Mouse (Mus musculus): ENCODE results near the gene Bcl9l.

Bcl9l gene

GRCm38 (mm10) chr9:44497624-44498377, 15.2 kb downstream of the Bcl9l start:
- peak; percentile 92 for DNase-seq (ENCODE audit: low spot score)

GRCm38 (mm10) chr9:44498421-44499355, 16.1 kb downstream of the Bcl9l start:
- peak; percentile 91 for DNase-seq (ENCODE audit: low spot score)

DNA sequence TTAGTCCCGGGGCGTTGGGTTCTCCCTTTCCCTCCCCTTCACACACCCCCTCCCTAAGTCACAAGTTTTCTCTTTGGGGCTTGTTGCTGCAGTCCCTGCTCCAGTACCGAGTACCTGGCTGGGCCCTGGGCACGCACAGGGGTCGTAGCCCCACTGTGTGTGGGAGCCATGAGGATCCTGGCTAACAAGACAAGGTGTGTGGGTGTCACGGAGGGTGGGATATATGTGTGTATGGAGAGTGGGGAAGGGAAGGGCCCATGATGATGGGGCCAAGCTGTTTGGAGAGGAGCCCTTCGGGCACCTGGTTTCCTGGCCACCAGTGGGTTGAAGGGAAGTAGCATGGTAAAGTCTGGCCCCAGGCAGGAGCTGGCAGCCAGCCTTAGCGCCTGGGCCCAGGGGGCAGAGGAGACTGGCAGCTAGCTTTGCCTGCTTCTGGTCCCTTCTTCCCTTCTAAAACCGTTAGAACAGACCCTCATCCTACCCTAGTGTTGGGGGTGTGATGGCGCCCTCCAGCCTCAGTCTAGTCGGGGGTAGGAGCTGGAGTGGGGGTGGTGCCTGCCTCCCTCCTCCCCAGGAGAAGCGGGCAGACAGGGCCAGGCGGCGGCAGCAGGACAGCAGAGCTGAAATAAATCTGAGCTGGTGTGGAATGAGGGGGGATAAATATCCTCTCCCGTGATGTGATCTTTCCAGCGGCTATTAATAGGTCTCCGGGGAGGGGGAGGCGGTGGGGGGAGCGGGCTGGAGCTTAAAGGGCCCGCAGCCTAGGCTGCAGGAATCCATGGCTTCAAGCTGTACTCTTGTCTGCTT, 16.9 kb downstream of the Bcl9l start:
- DNase-seq (ENCODE audit: low spot score) = peak; percentile 72

DNA sequence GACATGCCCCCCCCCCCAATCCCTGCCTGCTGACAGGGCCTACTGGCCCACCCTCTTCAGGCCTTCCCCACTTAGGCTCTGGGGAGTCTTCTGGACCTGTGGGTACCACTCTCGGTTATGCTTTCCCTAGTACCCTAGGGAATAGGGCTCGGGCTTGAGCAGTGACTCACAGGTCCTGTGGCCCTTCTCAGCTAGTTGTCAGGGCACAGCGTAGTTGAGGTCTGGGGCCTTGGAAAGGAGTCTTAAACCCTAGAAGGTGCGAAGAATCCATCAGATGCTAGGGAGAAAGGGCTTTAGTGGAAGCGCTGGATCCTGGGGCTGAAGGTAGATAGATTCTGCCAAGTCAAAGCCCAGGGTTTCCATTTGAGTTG, 17.5 kb downstream of the Bcl9l start:
- no peak for DNase-seq (ENCODE audit: low spot score)

GRCm38 (mm10) chr9:44500638-44501175, 18.1 kb downstream of the Bcl9l start:
- no peak for DNase-seq (ENCODE audit: low spot score)

GRCm38 (mm10) chr9:44501206-44501879, 18.7 kb downstream of the Bcl9l start:
- DNase-seq (ENCODE audit: low spot score) = no peak

DNA sequence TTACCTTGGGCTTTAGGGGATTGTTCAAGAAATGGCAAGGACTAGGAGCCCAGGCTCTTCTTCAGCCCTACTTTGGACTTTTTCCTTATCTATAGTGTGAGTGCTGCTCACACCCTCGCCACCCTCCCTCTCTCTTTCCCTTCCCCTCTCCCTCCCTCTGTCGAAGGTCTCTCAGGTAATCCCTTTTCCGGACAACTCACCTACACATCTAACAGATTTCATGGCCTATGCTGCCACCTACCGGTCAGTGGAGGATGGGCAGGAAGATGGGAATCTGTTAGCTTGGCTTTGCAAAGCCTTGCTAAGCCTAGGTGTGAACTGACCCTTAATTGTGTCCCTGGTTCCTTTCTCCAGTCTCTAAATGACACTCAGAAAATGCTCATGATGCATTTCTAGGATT, 19.4 kb downstream of the Bcl9l start:
- DNase-seq (ENCODE audit: low spot score) = peak; percentile 85

DNA sequence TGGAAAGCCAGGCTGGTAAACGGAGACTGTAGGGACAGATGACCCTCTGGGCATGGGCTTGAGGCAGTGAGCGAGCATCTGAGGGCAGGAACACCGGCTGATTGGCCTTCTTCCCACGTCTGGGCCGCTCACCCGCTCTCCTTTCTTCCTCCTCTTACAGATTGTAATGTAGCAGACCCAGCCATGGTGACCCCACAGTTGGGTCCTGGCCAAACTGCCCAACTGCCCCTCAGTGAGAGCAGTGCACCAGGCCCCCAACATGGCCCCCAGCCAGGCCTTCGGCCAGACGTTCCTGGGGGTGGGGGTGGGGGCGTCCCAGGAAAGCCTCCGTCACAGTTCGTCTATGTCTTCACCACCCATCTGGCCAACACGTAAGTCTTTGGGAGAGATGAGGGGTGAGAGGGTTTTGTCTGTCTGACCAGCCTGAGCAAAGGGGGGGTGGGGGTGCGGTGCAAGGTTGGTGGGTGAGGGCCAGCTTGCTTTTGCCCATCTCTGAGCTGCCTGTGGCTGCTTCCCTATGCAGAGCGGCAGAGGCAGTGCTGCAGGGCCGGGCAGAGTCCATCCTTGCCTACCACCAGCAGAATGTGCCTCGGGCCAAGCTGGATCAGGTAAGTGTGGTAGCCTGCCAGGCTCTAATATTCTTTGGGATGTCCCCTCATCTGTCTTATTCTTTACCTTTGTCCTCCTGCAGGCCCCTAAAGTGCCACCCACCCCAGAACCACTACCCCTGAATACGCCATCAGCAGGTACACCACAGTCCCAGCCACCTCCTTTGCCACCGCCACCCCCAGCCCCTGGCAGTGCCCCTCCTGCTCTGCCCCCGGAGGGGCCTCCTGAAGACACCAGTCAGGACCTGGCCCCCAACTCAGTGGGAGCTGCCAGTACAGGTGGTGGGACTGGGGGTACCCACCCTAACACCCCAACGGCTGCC, 22.5 kb downstream of the Bcl9l start:
- DNase-seq (ENCODE audit: low spot score) = no peak

GRCm38 (mm10) chr9:44505824-44506467, 23.3 kb downstream of the Bcl9l start:
- no peak for DNase-seq (ENCODE audit: low spot score)

DNA sequence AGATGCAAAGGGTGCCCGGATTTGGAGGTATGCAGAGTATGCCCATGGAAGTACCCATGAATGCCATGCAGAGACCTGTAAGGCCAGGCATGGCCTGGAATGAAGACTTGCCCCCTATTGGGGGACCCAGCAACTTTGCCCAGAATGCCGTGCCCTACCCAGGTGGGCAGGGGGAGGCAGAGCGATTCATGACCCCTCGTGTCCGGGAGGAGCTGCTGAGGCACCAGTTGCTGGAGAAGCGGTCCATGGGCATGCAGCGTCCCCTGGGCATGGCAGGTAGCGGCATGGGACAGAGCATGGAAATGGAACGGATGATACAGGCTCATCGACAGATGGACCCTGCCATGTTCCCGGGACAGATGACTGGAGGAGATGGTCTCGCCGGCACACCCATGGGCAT, 23.9 kb downstream of the Bcl9l start:
- DNase-seq (ENCODE audit: low spot score) = no peak

DNA sequence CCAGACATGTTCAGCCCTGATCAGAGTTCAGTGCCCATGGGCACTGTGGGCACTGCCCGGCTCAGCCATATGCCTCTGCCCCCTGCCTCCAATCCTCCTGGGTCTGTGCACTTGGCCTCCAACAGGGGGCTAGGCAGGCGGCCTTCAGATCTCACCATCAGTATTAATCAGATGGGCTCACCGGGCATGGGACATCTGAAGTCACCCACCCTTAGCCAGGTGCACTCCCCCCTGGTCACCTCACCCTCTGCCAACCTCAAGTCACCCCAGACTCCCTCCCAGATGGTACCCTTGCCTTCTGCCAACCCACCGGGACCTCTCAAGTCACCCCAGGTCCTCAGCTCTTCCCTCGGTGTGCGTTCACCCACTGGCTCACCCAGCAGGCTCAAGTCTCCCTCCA, 24.7 kb downstream of the Bcl9l start:
- no peak for DNase-seq (ENCODE audit: low spot score)

DNA sequence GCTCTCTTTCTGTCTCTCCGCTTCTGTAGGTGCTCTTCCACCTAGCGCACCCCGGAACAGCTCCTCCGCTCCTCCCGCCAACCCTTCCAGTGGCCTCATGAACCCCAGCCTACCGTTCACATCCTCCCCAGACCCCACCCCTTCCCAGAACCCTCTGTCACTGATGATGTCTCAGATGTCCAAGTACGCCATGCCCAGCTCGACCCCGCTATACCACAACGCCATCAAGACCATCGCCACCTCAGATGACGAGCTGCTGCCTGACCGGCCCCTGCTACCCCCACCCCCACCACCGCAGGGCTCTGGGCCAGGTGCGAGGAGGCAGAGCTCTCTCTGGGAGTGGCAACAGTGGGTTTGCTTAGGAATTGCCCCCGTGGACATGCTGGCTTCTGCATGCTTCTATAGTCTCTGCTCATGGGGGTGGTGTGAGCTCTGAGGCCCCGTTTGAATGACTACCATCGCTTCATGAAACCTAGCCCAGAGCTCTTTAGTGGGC, 25.5 kb downstream of the Bcl9l start:
- DNase-seq (ENCODE audit: low spot score) = no peak

DNA sequence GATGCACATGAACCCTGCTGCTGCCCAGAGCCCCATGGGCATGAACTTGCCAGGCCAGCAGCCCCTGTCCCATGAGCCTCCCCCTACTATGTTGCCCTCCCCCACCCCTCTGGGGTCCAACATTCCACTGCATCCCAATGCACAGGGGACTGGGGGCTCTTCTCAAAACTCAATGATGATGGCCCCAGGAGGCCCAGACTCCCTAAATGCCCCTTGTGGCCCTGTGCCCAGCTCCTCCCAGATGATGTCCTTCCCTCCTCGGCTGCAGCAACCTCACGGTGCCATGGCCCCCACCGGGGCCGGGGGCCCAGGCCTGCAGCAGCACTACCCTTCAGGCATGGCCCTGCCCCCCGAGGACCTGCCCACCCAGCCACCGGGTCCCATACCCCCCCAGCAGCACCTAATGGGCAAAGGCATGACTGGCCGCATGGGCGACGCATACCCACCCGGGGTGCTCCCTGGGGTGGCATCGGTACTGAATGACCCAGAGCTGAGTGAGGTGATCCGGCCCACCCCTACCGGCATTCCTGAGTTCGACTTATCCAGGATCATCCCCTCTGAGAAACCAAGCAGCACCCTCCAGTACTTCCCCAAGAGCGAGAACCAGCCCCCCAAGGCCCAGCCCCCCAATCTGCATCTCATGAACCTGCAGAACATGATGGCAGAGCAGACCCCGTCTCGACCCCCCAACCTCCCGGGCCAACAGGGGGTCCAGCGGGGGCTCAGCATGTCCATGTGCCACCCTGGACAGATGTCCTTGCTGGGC, 26.3 kb downstream of the Bcl9l start:
- DNase-seq (ENCODE audit: low spot score) = no peak

- peak; percentile 63 for DNase-seq (ENCODE audit: low spot score)
These were observed 27.1 kb downstream of the Bcl9l start for GRCm38 (mm10) chr9:44509487-44510354.

GRCm38 (mm10) chr9:44510355-44510871, 27.8 kb downstream of the Bcl9l start:
- DNase-seq (ENCODE audit: low spot score) = no peak

GRCm38 (mm10) chr9:44510872-44511601, 28.4 kb downstream of the Bcl9l start:
- DNase-seq (ENCODE audit: low spot score) = no peak

All from yolk sac, embryonic 10.5 days (tissue).